Mouse (Mus musculus) kidney, adult 2 months (tissue): ENCODE data around the gene Scrn3.

Source experiments
- CTCF ChIP-seq: fragments of 200-500 bp; conservative IDR thresholded peaks from 2 replicates; pipeline ENCODE4 v1.5.1; 2011; ENCODE audit warnings: low read depth, mild to moderate bottlenecking, control low read depth, low read length, moderate library complexity, mixed read lengths; ENCODE audit not compliant: insufficient read depth, insufficient read length
- POLR2A ChIP-seq: fragments of 200-500 bp; IDR thresholded peaks from one replicate; pipeline ENCODE4 v1.6.1; 2011; ENCODE audit warnings: low read depth, low read length, control low read depth

GRCm38 (mm10) chr2:73279271-73280038, 32.9 kb upstream of the Scrn3 start:
- TF ChIP-seq CTCF (no peak), POLR2A (no peak)
